Mouse (Mus musculus) heart, embryonic 13.5 days (tissue): Measurements from ENCODE around the gene Akap2. TPM values are rescaled to one million over a fixed set of nuclear protein-coding genes. Genes with fewer than 3 reads are reported as not detected.
A peak's percentile ranks its signal among the peaks of the same experiment; 100 is the strongest.

Experiments
- ATAC-seq: fragments of 200-750 bp; cut with Nextera tagmentation; 2 replicates; pipeline ENCODE4 v1.8.0; 2017; ENCODE audit warnings: moderate TSS enrichment; ENCODE audit not compliant: insufficient number of reproducible peaks, low FRiP score, low TSS enrichment; ENCODE audit errors: extremely low read depth
- H3K27ac ChIP-seq: fragments of 300-500 bp; sonication (generic); replicated peaks from 2 replicates; pipeline ENCODE4 v1.5.1; 2015; ENCODE audit warnings: moderate library complexity, mild to moderate bottlenecking, inconsistent platforms
- H3K27me3 ChIP-seq: fragments of 300-500 bp; sonication (generic); replicated peaks from 2 replicates; pipeline ENCODE4 v1.6.1; 2015; ENCODE audit warnings: mild to moderate bottlenecking, inconsistent platforms
- H3K36me3 ChIP-seq: fragments of 300-500 bp; sonication (generic); 2 replicates; pipeline ENCODE4 v1.6.1; 2015; ENCODE audit warnings: mild to moderate bottlenecking, inconsistent platforms
- H3K4me1 ChIP-seq: fragments of 300-500 bp; sonication (generic); 2 replicates; pipeline ENCODE4 v1.6.1; 2015; ENCODE audit warnings: inconsistent platforms
- H3K4me2 ChIP-seq: fragments of 300-500 bp; sonication (generic); 2 replicates; pipeline ENCODE4 v1.6.1; 2015; ENCODE audit warnings: inconsistent platforms, mild to moderate bottlenecking, moderate library complexity
- H3K4me3 ChIP-seq: fragments of 300-500 bp; sonication (generic); 2 replicates; pipeline ENCODE4 v1.5.1; 2015; ENCODE audit warnings: moderate library complexity, mild to moderate bottlenecking, inconsistent platforms
- H3K9ac ChIP-seq: fragments of 300-500 bp; sonication (generic); 2 replicates; pipeline ENCODE4 v1.6.1; 2015; ENCODE audit warnings: inconsistent platforms, mild to moderate bottlenecking, moderate library complexity
- H3K9me3 ChIP-seq: fragments of 300-500 bp; sonication (generic); 2 replicates; pipeline ENCODE4 v1.6.1; 2016; ENCODE audit warnings: inconsistent platforms
- WGBS: fragments of 180-500 bp; shearing (Covaris S2); methylation state at CpG from one replicate; pipeline ENCODE4 v1.1.7; 2015; ENCODE audit warnings: mixed read lengths; 5-methylcytosine and 5-hydroxymethylcytosine counted together
- polyA plus RNA-seq: library from polyadenylated mRNA; unstranded; fragments of >200 nt; fragmentation: Nextera tagmentation; extraction: Ambion mirVana; gene quantifications from 2 replicates; pipeline ENCODE4 v1.2.1, GENCODE M21; 2015

Akap2 gene
- polyA plus RNA-seq, 1 experiment from 2014 or later: 43.1 TPM

DNA sequence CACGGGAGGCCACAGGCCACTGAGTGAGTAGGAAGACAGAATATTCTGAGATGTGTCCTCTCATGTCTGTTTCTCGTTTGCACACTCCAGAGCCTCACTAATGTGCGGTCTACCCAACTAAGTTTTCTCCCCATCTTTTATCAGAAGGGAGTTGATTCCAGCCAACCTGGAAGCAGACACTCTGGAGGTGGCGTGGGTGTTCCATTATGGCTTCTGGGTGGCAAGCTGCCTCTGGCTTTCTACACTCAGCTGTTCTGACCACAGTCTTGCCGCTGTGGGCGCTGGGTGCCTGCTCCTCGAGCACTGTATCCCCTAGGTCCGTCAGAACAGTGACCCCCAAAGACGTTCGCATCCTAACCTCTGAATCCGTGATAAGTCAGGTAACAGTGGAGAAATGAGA is 34.5 kb upstream of the Akap2 start:
- peaks cover 56% of the 10 kb centered on the region for H3K4me1 ChIP-seq
- H3K9me3 ChIP-seq: no peaks in the 10 kb centered on the region
- no peak overlapping the region for H3K4me2 ChIP-seq
- H3K4me3 ChIP-seq: no peak overlapping the region
- ATAC-seq: no peak
- H3K27ac ChIP-seq: peak overlapping the region; percentile 48; the same call in 1 of the 2 replicates
- peaks cover 40% of the 10 kb centered on the region for H3K36me3 ChIP-seq
- H3K27me3 ChIP-seq: no peaks in the 10 kb centered on the region
- whole genome bisulfite sequencing: 67% methylated on average over 11 of the region's 11 CpGs
- no peak overlapping the region for H3K9ac ChIP-seq

DNA sequence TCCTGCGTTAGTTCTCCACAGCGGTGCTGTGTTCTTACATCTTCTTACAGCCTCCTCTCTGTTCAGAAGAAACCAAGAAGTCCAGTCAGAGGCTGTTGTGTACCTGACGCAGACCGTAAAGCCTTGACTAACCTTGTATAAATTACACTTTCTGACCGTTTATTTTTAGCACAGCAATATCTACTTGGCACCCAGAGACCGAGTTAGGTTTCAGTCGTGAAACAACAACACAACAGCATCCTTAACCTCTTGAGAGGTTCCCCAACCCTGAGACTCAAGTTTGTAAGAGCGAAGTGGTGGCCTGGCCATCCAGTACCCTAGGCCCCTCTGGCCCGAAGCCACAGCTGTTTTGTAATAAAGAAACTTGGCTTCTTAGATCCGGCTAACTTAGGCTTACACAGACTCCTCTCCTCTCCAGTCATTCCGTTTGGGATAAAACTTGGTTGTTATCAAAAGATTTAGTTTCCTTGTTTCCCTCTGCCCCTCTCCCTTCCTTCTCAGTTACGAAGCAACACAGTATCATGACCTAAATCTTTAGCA is 32.7 kb upstream of the Akap2 start:
- ATAC-seq: no peak
- H3K27me3 ChIP-seq: no peaks in the 10 kb centered on the region
- no peak overlapping the region for H3K4me3 ChIP-seq
- H3K36me3 ChIP-seq: peaks cover 42% of the 10 kb centered on the region
- no peaks in the 10 kb centered on the region for H3K9me3 ChIP-seq
- no peak overlapping the region for H3K9ac ChIP-seq
- H3K27ac ChIP-seq: peak overlapping the region; percentile 48
- H3K4me2 ChIP-seq: no peak overlapping the region
- WGBS: 50% methylated on average over 12 of the region's 12 CpGs
- peaks cover 50% of the 10 kb centered on the region for H3K4me1 ChIP-seq

DNA sequence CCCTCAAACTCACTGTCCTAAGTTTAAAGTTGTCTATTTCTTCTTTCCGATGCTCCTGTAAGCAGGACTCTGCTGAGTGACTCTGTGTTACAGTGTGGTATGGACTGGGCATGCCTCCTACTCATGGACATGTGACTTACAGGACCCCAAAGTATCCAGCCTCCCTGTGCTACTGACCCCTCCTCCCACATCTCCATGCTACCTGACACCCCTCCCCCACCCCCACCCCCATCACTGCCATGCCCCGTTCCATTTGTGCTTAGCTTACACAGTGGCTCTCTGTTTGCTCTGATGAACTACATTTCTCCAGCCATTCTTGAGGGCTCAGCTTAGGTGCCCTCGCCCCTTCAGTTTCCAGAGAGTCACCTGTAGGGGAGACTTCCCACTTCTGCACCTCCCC is 30.7 kb upstream of the Akap2 start:
- H3K4me2 ChIP-seq: no peak overlapping the region
- peaks cover 45% of the 10 kb centered on the region for H3K4me1 ChIP-seq
- peaks cover 53% of the 10 kb centered on the region for H3K36me3 ChIP-seq
- 61% methylated on average over 3 of the region's 3 CpGs for WGBS
- H3K9me3 ChIP-seq: no peaks in the 10 kb centered on the region
- ATAC-seq: no peak
- H3K4me3 ChIP-seq: no peak overlapping the region
- H3K9ac ChIP-seq: no peak overlapping the region
- H3K27ac ChIP-seq: no peak overlapping the region
- H3K27me3 ChIP-seq: no peaks in the 10 kb centered on the region

DNA sequence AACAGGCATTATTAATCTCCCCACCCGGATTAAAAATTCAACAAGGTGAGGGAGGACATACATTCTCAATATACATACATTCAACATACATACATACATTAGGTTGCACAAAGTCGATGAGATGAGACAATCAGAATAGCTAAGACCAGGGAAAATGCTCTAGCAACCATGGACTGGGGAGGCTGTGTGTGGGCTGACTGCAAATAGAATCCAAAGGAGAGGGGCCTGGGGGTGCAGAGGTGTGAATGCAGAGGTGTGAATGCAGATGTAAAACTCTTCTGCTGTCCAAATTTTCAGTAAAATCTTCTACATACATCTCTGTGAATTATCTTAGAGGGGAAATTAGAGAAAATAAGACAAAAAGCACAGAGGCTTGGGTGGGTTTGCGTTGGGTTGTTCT is 29.9 kb upstream of the Akap2 start:
- no peak overlapping the region for H3K4me2 ChIP-seq
- 63% methylated on average over 3 of the region's 3 CpGs for WGBS
- no peaks in the 10 kb centered on the region for H3K9me3 ChIP-seq
- H3K9ac ChIP-seq: no peak overlapping the region
- peaks cover 59% of the 10 kb centered on the region for H3K36me3 ChIP-seq
- H3K4me3 ChIP-seq: no peak overlapping the region
- H3K27ac ChIP-seq: no peak overlapping the region
- H3K4me1 ChIP-seq: peaks cover 36% of the 10 kb centered on the region
- no peaks in the 10 kb centered on the region for H3K27me3 ChIP-seq
- no peak for ATAC-seq

DNA sequence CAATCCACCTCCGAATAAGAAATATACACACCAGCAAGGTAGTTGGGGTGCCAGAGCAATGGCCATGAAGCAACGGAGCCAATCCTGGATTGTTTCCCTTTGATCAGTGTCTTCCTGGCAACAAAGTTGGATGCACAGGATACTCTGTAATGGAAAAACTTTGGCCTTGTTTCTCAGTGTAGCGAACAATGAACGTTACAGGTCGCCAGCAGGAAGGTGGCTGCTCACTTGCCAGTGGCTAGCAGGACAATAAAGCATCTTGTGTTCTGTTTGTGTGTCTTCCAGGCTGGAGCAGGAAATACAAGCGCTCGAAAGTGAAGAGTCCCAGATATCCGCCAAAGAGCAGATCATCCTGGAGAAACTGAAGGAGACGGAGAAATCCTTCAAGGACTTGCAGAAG is 29.3 kb upstream of the Akap2 start:
- Histone ChIP-seq H3K27ac (no peak overlapping the region), H3K4me3 (no peak overlapping the region), H3K27me3 (no peaks in the 10 kb centered on the region), H3K36me3 (peaks cover 64% of the 10 kb centered on the region), H3K4me2 (no peak overlapping the region), H3K4me1 (peaks cover 31% of the 10 kb centered on the region), H3K9ac (no peak overlapping the region), H3K9me3 (no peaks in the 10 kb centered on the region)
- ATAC-seq: no peak
- WGBS: 67% methylated on average over 9 of the region's 9 CpGs

DNA sequence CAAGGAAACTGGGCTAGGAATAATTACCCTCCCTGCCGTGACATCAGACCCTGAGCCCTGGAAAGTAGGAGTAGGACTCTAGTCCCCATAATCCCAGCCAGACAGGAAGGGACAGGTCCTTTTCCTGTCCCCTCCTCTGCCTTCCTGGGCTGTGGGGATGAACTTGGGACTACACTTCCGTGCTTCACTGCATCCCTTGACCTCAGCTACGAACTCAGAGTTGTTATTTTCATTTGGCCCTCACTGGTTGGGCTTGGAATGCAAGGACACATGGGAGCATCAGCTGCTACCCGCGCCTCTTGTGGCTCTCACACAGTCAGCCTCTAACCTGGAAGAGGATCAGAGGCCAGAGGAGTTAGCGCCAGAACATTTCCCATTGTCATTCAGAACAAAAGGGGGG is 27.5 kb upstream of the Akap2 start:
- 67% methylated on average over 6 of the region's 6 CpGs for WGBS

DNA sequence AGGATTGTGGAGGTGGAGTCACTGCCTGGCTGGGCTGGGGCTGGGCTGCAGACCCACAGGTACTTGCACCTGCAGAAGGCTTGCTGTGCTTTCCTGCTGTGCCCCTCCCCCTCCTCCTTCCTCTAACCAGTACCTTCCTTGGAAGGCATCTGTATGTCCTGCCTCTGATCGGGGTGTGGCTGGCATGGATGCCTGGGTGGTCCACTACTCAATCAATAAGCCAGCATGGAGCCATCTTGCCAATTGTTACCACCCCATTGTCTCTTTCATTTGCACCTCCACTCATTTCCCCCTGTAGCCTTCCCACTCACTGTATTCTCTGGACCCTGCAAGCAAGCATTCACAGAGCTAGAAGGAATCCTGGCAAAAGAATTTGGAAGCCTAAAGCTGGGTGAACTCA is 26.7 kb upstream of the Akap2 start:
- no peak overlapping the region for H3K9ac ChIP-seq
- no peak for ATAC-seq
- H3K36me3 ChIP-seq: peaks cover 81% of the 10 kb centered on the region
- no peaks in the 10 kb centered on the region for H3K27me3 ChIP-seq
- H3K9me3 ChIP-seq: no peaks in the 10 kb centered on the region
- peaks cover 12% of the 10 kb centered on the region for H3K4me1 ChIP-seq
- H3K4me3 ChIP-seq: no peak overlapping the region
- no peak overlapping the region for H3K27ac ChIP-seq
- WGBS: 67% methylated on average over 1 of the region's 1 CpGs
- no peak overlapping the region for H3K4me2 ChIP-seq

More for the DNA sequence above, 27.5 kb upstream of the Akap2 start:
- Histone ChIP-seq H3K4me3 (no peak overlapping the region), H3K4me2 (no peak overlapping the region), H3K36me3 (peaks cover 75% of the 10 kb centered on the region), H3K9me3 (no peaks in the 10 kb centered on the region), H3K9ac (no peak overlapping the region), H3K27me3 (no peaks in the 10 kb centered on the region), H3K27ac (no peak overlapping the region), H3K4me1 (peaks cover 16% of the 10 kb centered on the region)
- no peak for ATAC-seq

DNA sequence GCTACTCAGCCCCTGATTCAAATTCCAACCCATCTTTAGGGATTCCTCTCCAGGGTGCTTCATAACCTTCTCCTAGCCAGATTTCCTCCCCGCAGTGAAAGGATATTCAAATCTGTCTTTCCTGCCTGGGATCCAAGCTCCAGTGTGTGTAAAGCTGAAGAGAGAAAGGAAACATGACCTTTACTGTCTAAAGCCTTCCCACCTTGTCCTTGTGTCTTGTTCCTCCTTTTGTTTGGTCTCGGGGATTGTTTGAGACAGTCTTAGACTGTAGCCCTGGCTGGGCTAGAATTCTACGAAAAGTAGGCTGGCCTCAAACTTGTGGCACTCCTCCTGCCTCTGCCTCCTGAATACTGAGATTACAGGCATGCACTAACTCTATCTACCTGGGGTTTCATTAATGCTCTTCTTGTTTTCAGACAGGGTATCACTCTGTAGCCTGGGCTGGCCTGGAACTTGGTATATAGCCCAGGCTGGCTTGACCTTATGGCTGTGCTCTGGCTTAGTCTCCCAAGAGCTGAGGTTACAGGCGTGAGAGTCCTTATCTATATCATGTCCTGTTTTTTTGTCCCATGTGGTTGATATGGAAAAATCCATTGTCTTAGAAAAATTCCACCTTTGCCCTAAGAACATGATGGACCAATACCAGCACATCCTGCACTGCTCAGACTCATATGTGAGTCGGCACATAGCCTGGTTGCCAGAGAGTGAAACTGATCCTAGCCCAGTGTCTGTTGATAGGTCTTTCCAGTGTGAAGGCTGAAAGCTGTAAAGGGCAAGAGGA is 22.9 kb upstream of the Akap2 start:
- H3K9me3 ChIP-seq: no peaks in the 10 kb centered on the region
- ATAC-seq: no peak
- H3K4me3 ChIP-seq: no peak overlapping the region
- H3K27ac ChIP-seq: 0 out of 2 replicates have a peak overlapping the region, but pooled peaks have one; percentile 36
- H3K4me2 ChIP-seq: no peak overlapping the region
- 66% methylated on average over 5 of the region's 5 CpGs for WGBS
- no peaks in the 10 kb centered on the region for H3K27me3 ChIP-seq
- peaks cover 9% of the 10 kb centered on the region; the same call in 1 of the 2 replicates for H3K4me1 ChIP-seq
- H3K36me3 ChIP-seq: peaks cover 77% of the 10 kb centered on the region
- no peak overlapping the region for H3K9ac ChIP-seq

DNA sequence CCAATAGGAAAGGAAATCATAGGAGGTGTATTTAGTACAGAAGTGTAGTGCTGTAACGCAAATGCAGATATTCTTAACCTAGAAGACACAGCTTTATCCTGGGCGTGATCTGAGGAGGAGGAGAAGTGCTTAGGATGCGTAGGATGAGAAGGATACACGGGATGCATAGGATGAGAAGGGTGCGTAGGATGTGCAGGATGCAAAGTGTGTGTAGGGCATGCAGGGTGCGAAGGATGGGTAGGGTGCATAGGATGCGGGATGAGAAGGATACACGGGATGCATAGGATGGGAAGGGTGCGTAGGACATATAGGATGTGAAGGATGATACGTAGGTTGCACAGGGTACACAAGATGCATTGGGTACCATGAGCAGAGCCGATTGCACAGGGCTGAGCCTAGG is 20.5 kb upstream of the Akap2 start:
- no peak overlapping the region for H3K4me3 ChIP-seq
- H3K4me2 ChIP-seq: no peak overlapping the region
- H3K27me3 ChIP-seq: no peaks in the 10 kb centered on the region
- H3K27ac ChIP-seq: no peak overlapping the region
- H3K9ac ChIP-seq: no peak overlapping the region
- 90% methylated on average over 11 of the region's 11 CpGs for WGBS
- H3K9me3 ChIP-seq: no peaks in the 10 kb centered on the region
- H3K36me3 ChIP-seq: peaks cover 61% of the 10 kb centered on the region
- peaks cover 16% of the 10 kb centered on the region; the same call in 1 of the 2 replicates for H3K4me1 ChIP-seq
- no peak for ATAC-seq

DNA sequence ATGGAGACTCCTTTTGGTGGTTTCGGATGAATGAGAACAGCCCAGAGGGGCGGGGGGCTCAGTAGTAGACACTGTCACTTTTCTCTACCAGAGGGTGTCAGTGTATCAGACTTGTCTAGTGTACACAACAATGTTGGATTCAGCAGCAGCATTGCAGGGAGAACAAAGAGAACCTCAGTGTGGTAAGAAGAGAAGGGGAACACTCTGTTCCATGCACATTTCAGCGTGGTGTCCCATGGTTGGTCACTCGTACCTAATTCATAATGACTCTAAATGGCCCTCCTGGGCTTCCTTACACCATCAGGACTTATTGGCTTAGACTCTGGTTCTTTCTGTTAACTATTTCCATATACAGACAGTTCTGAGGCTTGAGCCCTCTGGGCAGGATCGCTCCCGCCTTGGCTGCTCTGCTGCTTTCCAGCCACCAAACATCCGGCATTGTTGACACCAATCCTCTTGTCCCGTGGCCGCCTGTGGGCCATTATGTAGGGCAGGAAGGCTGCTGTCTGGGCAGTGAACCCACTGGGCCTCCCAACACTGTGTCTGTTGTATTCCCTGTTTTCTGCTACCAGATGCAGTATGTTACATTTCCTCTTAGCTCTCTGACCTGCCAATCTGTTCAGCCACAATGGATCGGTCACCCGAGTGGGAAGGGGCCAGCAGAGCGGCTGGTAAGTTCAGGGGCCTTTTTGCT is 19.4 kb upstream of the Akap2 start:
- no peak overlapping the region for H3K9ac ChIP-seq
- H3K27ac ChIP-seq: no peak overlapping the region
- whole genome bisulfite sequencing: 85% methylated on average over 12 of the region's 12 CpGs
- H3K4me2 ChIP-seq: no peak overlapping the region
- H3K4me1 ChIP-seq: peaks cover 18% of the 10 kb centered on the region
- H3K9me3 ChIP-seq: no peaks in the 10 kb centered on the region
- peaks cover 55% of the 10 kb centered on the region for H3K36me3 ChIP-seq
- ATAC-seq: no peak
- H3K4me3 ChIP-seq: no peak overlapping the region
- no peaks in the 10 kb centered on the region for H3K27me3 ChIP-seq

DNA sequence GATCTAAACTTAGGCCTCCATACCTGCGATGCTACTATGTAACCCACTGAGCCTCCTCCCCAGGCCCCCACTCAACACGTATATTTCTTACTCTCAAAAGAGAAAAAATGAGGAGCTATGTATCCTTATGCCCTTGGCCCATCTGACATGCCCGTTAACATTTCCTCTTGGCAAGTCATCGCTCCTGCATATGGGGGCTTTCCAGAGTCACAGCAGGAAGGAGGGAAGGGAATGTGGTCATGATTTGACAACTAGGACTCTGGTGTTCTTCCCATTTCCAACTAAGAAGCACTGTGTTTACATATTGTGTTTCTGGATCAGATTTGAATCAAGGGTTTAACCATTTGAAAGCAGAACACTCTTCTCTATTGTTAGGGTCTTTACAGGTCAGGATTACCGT is 15.9 kb upstream of the Akap2 start:
- peaks cover 18% of the 10 kb centered on the region; the same call in 1 of the 2 replicates for H3K4me1 ChIP-seq
- 82% methylated on average over 5 of the region's 5 CpGs for WGBS
- H3K27ac ChIP-seq: no peak overlapping the region
- peaks cover 46% of the 10 kb centered on the region for H3K36me3 ChIP-seq
- H3K9ac ChIP-seq: no peak overlapping the region
- no peak overlapping the region for H3K4me2 ChIP-seq
- H3K9me3 ChIP-seq: no peaks in the 10 kb centered on the region
- H3K27me3 ChIP-seq: no peaks in the 10 kb centered on the region
- H3K4me3 ChIP-seq: no peak overlapping the region
- no peak for ATAC-seq
